Mouse (Mus musculus) adrenal gland, adult 2 months (tissue): ENCODE measurements at regions not wholly inside any gene's neighbourhood (a gene's known extent, or its start where the extent isn't known, plus 50 kb on each side); places are given as distances from the start of the nearest gene placed in this dataset.
A peak's percentile ranks its signal among the peaks of the same experiment; 100 is the strongest.

Experiments
- DNase-seq: peaks from one replicate; pipeline ENCODE4 v3.0.0; 2021

- DNase-seq = no peak
Observed at GRCm38 (mm10) chr12:109662179-109662578, 62.0 kb upstream of the Rtl1 start.

GRCm38 (mm10) chr12:109674766-109675165 lies 74.6 kb upstream of the Rtl1 start:
- no peak for DNase-seq

- DNase-seq = peak; percentile 67
Observed at GRCm38 (mm10) chr12:109694046-109694445, 93.9 kb upstream of the Rtl1 start.

GRCm38 (mm10) chr12:109694801-109695430 lies 94.8 kb upstream of the Rtl1 start:
- DNase-seq = no peak

GRCm38 (mm10) chr12:109706820-109707219 lies 106.7 kb upstream of the Rtl1 start:
- DNase-seq = no peak

- no peak for DNase-seq
Observed at GRCm38 (mm10) chr12:109709661-109710060, 109.5 kb upstream of the Rtl1 start.

- DNase-seq = no peak
Observed at GRCm38 (mm10) chr12:109711392-109711791, 111.3 kb upstream of the Rtl1 start.

GRCm38 (mm10) chr12:109711946-109712345 lies 111.8 kb upstream of the Rtl1 start:
- DNase-seq = no peak

GRCm38 (mm10) chr12:109712386-109712785 lies 112.3 kb upstream of the Rtl1 start:
- no peak for DNase-seq

- no peak for DNase-seq
Observed at GRCm38 (mm10) chr12:109713041-109713440, 112.9 kb upstream of the Rtl1 start.

GRCm38 (mm10) chr12:109714061-109714460 lies 113.9 kb upstream of the Rtl1 start:
- no peak for DNase-seq

- DNase-seq = no peak
Observed at GRCm38 (mm10) chr12:109716991-109717390, 116.9 kb upstream of the Rtl1 start.

GRCm38 (mm10) chr12:109718036-109718435 lies 117.9 kb upstream of the Rtl1 start:
- no peak for DNase-seq

GRCm38 (mm10) chr12:109738201-109738600 lies 138.1 kb upstream of the Rtl1 start:
- no peak for DNase-seq

- no peak for DNase-seq
Observed at GRCm38 (mm10) chr12:109738911-109739310, 138.8 kb upstream of the Rtl1 start.

- DNase-seq = no peak
Observed at GRCm38 (mm10) chr12:109742486-109742885, 142.4 kb upstream of the Rtl1 start.

- no peak for DNase-seq
Observed at GRCm38 (mm10) chr12:109743036-109743650, 143.0 kb upstream of the Rtl1 start.

- no peak for DNase-seq
Observed at GRCm38 (mm10) chr12:109744186-109744585, 144.1 kb upstream of the Rtl1 start.

- no peak for DNase-seq
Observed at GRCm38 (mm10) chr12:109745731-109746484, 145.8 kb upstream of the Rtl1 start.

- no peak for DNase-seq
Observed at GRCm38 (mm10) chr12:109747201-109747600, 147.1 kb upstream of the Rtl1 start.

- no peak for DNase-seq
Observed at GRCm38 (mm10) chr12:109747776-109748175, 147.6 kb upstream of the Rtl1 start.

GRCm38 (mm10) chr12:109748326-109749059 lies 148.4 kb upstream of the Rtl1 start:
- DNase-seq = no peak

GRCm38 (mm10) chr12:109749256-109749655 lies 149.1 kb upstream of the Rtl1 start:
- no peak for DNase-seq
